Mouse (Mus musculus) embryonic fibroblast, embryonic 13.5 days (primary cell): Measurements from ENCODE around the gene Syndig1.

Source experiments
- CTCF ChIP-seq: IDR thresholded peaks from 2 replicates; pipeline ENCODE4 v1.5.1; 2011; ENCODE audit warnings: mild to moderate bottlenecking, control low read depth, low read length, moderate library complexity, borderline replicate concordance; ENCODE audit not compliant: insufficient read depth
- POLR2A ChIP-seq: IDR thresholded peaks from 2 replicates; pipeline ENCODE4 v1.6.1; 2011; ENCODE audit warnings: low read depth, mild to moderate bottlenecking, control low read depth, low read length, moderate library complexity

GRCm38 (mm10) chr2:149812899-149813298, 16.1 kb upstream of the Syndig1 start:
- TF ChIP-seq CTCF (no peak), POLR2A (no peak)
